Mouse (Mus musculus) CD4-positive, CD25-positive, alpha-beta regulatory T cell, adult 2 months (primary cell): ENCODE data around the gene Mrpl32.

Experiments
- DNase-seq: peaks from one replicate; pipeline ENCODE4 v3.0.0-alpha.2; 2012; ENCODE audit warnings: low read depth, low spot score

Mrpl32 gene

DNA sequence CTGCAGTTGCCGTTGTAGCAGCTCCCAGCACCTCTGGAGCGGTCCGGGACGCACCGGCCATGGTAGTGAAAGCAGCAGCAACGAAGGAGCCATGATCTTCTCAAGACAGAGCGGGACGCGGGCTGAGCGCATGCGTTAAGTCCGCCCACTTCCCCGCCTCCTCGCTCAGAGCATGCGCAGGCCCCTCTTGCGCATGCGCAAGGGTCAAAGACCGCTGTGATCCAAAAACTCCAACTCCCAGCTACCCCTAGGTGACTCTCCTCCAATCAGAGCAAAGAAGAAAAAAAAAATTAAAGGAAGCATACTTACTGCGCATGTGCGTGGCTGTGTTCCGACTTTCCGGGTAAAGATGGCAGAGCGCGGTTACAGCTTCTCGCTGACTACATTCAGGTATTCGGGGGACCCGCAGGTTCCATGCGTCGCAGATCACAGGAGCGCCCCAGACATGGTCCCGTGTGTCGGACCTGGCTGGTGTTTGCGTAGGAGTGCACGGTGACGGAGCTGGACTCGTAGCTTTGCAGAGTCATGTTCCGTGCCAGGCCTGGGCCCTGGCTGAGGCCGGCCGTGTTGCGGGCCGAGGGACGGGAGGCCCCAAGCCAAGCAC, at the start of gene Mrpl32, which contains the start of gene Psma2:
TSS of gene Mrpl32 (minus strand) at position 240 of the 604 bp plus-strand sequence.
TSS of gene Psma2 (plus strand) at position 315 of the 604 bp plus-strand sequence.
- DNase-seq, result peak; percentile 99

DNA sequence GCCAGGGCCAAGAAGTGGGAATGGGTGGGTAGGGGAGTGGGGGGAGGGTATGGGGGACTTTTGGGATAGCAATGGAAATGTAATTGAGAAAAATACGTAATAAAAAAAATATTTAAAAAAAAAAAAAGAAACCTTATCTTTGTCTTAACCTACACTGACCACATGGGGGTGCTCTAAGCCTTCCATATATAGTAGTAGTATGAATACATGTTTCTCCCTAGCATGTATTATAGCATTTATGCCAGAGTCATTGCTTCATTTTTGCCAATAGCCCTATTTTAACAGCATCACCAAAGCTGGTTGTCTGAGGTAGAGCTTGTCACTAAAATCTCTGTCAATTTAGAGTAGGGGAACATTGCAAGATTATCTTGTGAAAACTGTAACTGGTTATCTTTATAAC, 36.3 kb upstream of the Mrpl32 start:
- DNase-seq, result peak; percentile 58

DNA sequence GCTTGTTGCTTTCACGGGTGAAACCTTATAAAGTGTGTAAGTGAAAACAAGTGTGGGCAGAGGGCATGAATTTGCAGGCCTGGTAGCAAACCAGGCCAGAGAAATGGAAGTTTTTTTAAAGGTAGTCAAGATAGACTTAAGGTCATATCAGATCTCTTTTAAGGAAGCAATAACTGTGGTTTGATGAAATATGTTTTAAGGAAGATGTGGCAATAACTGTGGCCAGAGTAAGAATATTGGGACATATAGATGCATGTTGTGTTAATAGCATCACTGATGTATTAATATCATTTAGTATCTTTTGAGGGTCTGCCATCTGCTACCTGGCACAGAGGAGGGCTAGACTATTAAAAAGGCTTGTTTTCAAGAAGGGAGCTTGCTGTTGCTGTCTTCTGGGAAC, 27.0 kb upstream of the Mrpl32 start:
- DNase-seq, result no peak

DNA sequence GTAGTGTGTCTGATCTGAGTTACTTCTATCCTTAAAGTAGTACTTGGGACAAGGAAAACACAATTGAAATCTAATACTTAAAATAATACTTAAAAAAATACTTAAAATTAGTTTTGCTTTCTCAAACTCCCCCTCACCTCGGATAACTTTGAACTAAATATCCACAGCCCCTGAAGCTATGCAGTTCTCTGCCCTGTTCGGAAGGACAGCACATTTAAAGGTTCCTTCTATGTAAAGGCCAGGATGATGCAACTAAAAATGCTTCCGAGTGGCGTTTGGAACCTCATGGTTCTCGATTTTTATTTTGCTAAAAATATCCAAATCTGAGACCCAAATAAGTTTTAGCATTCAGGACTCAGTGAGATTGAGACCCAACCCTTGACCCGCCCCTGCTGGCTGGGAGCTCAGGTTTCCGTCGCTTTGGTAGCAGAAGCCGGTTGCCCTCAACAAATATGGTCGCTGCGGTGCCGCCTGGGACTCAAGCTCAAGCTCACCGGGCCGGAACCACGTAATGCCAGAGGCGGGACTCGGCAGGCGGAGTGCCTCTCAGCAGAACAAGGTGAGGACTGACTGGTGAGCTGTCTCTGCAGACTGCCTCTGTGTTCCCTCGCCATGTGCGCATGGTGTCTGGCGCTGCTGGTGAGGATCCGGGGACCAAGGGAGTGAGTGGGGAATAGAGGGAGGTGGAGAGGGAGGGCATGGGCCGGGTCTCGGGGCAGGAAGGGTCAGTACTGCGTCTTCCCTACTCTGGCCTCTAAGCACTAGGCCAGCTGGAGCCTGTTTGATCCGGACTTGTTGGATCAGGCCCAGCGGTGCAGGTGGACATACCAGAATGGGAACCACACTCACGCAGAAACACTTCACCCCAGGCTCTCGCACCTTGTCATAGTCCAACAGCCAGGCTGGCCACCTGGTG, 17.0 kb upstream of the Mrpl32 start, which contains the start of gene AW209491:
TSS of gene AW209491 (plus strand) at position 429 of the 916 bp plus-strand sequence.
- peak; percentile 97 for DNase-seq

DNA sequence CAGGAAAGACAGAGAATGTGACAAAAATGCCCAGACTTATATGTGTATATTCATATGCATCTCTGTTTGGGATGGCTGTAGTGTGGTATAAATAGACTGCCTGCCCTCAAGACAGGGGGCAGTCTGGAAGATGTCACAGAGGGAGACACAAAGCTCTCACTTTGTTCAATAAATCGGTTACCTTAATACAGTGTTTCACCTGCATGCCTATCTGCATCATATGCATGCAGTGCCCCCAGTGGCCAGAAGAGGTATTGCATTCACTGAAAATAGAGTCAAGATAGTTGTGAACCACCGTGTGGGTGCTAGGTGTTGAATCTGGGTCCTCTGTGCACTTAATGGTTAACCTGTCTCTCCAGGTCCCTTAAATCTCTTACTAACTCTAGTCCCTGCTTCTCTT, 5.8 kb upstream of the Mrpl32 start:
- DNase-seq, result peak; percentile 87

DNA sequence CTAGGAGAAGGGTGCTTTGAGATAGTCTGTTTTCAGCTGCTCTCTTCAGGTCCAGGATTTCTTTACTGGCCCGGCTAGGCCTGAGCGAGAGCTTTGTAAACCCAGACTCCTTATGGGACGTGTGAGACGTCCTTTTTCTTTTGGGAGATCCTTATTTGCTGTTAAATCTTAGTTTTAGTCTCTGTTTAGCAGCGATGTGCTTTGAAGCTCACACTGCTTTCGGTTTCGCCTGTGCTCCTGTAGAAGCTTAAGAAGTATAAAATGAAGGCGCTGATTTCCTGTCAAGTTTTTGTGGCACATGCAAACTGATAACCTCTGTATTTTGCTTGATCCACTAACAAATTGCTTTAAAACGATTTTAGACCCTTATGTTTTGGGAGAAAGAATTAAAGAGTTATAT, 588 bp upstream of the Mrpl32 start:
- peak; percentile 70 for DNase-seq

DNA sequence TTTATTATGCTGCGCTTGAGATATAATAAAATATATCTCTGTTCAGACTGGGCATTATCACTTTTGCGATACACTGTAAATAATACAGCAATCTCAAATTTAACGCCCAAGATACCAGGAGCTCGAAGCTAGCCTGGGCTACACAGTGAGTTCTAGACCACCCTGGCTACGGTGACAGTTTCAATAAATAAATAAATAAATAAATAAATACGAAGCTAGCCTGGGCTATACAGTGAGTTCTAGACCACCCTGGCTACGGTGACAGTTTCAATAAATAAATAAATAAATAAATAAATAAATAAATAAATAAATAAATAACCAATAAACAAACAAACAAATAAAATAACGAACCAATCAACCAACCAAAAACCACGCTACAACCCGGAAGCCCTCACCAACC, 502 bp downstream of the Mrpl32 start:
- DNase-seq, result no peak

DNA sequence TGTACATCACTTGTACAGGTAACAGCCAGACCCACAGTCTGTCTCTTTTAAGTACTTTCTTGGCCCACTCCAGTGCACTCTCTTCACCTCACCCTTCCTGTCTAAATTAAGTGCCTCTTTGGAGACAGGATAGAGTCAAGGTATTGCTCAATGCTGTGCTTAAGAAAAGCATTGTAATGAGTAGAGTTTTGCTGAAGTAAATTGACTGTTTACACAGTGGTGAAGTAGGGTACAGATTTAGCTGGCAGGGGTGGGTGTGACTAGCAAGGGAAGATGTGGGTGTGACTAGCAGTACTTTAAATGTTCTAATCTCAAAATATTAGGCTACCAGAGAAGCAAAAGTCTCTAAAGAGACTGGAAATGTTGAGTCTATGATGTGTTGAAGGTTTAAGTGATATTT, 5.3 kb downstream of the Mrpl32 start:
- DNase-seq, result no peak

DNA sequence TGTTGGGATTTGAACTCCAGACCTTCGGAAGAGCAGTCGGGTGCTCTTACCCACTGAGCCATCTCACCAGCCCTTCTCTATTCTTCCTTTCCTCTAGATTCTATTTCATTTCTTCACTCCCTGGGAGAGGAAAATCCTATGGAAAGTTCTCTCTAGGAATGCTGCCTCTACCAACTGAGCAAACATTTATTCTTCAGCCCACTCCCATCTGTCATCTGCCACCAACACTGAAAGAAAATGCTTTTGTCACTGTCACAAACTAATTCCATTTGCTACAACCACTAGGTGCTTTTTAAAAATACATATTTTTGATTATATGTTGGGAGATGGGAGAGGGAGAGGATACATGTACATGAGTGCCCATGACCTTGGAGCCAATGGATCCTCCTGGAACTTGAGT, 10.2 kb downstream of the Mrpl32 start:
- DNase-seq, result no peak

DNA sequence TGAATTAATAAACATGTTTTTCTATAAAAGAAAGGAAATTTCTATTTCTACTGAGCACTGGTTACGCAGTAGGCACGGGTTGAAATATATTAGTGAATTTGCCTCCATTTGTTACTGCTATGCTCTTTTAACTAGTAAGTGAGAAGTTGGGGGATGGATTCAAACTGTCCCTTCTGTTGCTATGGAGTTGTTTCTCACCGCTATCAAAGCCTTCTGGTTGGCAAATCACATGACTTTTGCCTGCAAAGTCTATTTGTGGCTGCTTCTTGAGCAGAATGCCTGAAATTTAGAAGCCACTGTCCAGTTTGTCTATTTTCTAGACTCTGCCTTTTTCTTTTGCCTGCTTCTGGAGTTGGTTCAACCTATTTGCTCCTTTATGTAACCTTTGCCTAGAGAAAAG, 32.6 kb downstream of the Mrpl32 start:
- DNase-seq, result no peak

DNA sequence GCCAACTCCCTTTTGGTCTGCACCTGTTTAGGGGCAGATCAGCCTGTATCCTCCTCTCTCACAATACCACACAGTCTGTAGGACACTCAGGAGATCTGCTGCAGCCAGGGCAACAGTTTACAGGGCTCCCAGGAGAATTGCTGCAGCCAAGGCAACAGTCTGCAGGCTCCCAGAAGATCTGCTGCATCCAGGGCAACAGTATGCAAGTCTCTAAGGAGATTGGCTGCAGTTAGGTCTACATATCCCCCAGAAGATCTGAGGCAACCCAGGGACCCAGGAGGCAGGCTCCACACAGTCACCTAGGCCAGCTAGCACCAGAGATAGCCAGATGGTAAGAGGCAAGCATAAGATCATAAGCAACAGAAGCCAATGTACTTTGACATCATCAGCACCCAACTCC, 38.8 kb downstream of the Mrpl32 start:
- DNase-seq, result no peak

DNA sequence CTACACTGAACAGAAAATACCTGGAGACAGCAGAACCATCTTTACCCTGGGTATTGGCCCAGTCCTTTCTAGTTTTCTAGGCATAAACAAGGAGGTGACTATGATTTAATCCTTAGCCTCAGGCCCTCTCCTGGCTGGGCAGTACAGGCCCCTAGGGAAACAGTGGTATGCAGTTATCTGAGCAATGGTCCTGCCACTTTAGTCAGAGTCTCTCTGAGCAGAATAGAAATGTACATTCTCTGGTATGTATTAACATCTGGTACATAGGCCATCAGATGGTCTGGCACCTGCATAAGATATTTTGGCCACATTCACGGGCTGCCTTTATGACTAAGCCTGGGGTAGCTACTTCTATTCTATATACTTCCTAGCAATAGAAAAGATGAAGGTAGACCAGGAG, 51.6 kb downstream of the Mrpl32 start:
- no peak for DNase-seq
